Mouse (Mus musculus): ENCODE results near the gene Npas3. TPM values are rescaled to one million over a fixed set of nuclear protein-coding genes. Genes with fewer than 3 reads are reported as not detected.

Gene Npas3
- polyA plus RNA-seq, 1 experiment from 2014 or later: 25.0 TPM

GRCm38 (mm10) chr12:54046824-54047223 lies 798.3 kb downstream of the Npas3 start:
- Histone ChIP-seq H3K9me3 (no peaks in the 10 kb centered on the region), H3K4me2 (no peak overlapping the region), H3K27me3 (no peaks in the 10 kb centered on the region), H3K4me1 (replicated peaks) (peaks cover 32% of the 10 kb centered on the region), H3K27ac (no peak overlapping the region), H3K4me3 (no peak overlapping the region), H3K36me3 (no peaks in the 10 kb centered on the region), H3K9ac (no peak overlapping the region)
- no peak for ATAC-seq (ENCODE audit: low FRiP score)
- 47% methylated on average over 6 of the region's 6 CpGs for WGBS

GRCm38 (mm10) chr12:54048126-54048525 lies 799.6 kb downstream of the Npas3 start:
- Histone ChIP-seq H3K27me3 (no peaks in the 10 kb centered on the region), H3K4me1 (replicated peaks) (peaks cover 41% of the 10 kb centered on the region), H3K9me3 (no peaks in the 10 kb centered on the region), H3K4me3 (no peak overlapping the region), H3K36me3 (no peaks in the 10 kb centered on the region), H3K4me2 (no peak overlapping the region), H3K9ac (no peak overlapping the region), H3K27ac (no peak overlapping the region)
- WGBS: 71% methylated on average over 5 of the region's 5 CpGs
- no peak for ATAC-seq (ENCODE audit: low FRiP score)

DNA sequence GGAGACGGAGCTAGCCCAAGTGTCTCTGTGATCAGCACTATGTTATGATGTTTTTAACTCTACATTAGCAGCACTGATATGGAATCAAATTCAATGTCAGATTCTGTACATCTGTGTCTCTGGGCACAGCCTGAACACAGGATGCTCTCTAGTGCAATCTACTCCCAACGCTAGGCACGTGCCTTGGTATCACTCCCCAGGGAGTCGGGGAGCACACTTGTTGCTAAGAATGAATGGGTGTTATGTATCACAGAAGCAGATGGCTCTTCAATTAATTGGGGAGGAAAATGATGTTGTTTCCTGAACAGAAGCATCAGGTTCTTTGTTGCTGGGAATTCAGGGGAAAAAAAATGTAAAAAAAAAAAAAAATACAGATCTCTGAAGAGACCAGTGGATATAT lies 801.4 kb downstream of the Npas3 start:
- Histone ChIP-seq H3K9ac (no peak overlapping the region), H3K4me2 (no peak overlapping the region), H3K9me3 (no peaks in the 10 kb centered on the region), H3K27me3 (no peaks in the 10 kb centered on the region), H3K4me3 (no peak overlapping the region), H3K27ac (no peak overlapping the region), H3K36me3 (no peaks in the 10 kb centered on the region), H3K4me1 (replicated peaks) (peaks cover 30% of the 10 kb centered on the region)
- no peak for ATAC-seq (ENCODE audit: low FRiP score)
- 67% methylated on average over 4 of the region's 4 CpGs for WGBS

- H3K27ac ChIP-seq: peak overlapping the region; percentile 78
- no peak overlapping the region for H3K4me2 ChIP-seq
- ATAC-seq (ENCODE audit: low FRiP score): peak; percentile 61
- H3K9ac ChIP-seq: no peak overlapping the region
- 13% methylated on average over 3 of the region's 3 CpGs for WGBS
- no peaks in the 10 kb centered on the region for H3K27me3 ChIP-seq
- H3K36me3 ChIP-seq: no peaks in the 10 kb centered on the region
- no peak overlapping the region for H3K4me3 ChIP-seq
- peaks cover 21% of the 10 kb centered on the region for H3K4me1 ChIP-seq (replicated peaks)
- H3K9me3 ChIP-seq: no peaks in the 10 kb centered on the region
These were observed 804.5 kb downstream of the Npas3 start for GRCm38 (mm10) chr12:54052939-54053338.

GRCm38 (mm10) chr12:54053598-54053997 lies 805.1 kb downstream of the Npas3 start:
- H3K9me3 ChIP-seq: no peaks in the 10 kb centered on the region
- H3K4me2 ChIP-seq: no peak overlapping the region
- no peaks in the 10 kb centered on the region for H3K36me3 ChIP-seq
- no peaks in the 10 kb centered on the region for H3K27me3 ChIP-seq
- no peak overlapping the region for H3K9ac ChIP-seq
- H3K27ac ChIP-seq: peak overlapping the region; percentile 78
- no peak for ATAC-seq (ENCODE audit: low FRiP score)
- peaks cover 20% of the 10 kb centered on the region for H3K4me1 ChIP-seq (replicated peaks)
- no peak overlapping the region for H3K4me3 ChIP-seq
- 72% methylated on average over 6 of the region's 6 CpGs for WGBS

GRCm38 (mm10) chr12:54060732-54061131 lies 812.3 kb downstream of the Npas3 start:
- Histone ChIP-seq H3K4me1 (replicated peaks) (peaks cover 32% of the 10 kb centered on the region), H3K36me3 (no peaks in the 10 kb centered on the region), H3K9ac (no peak overlapping the region), H3K27ac (no peak overlapping the region), H3K9me3 (no peaks in the 10 kb centered on the region), H3K4me2 (no peak overlapping the region), H3K4me3 (no peak overlapping the region), H3K27me3 (no peaks in the 10 kb centered on the region)
- peak; percentile 78 for ATAC-seq (ENCODE audit: low FRiP score)
- WGBS: 11% methylated on average over 8 of the region's 8 CpGs

DNA sequence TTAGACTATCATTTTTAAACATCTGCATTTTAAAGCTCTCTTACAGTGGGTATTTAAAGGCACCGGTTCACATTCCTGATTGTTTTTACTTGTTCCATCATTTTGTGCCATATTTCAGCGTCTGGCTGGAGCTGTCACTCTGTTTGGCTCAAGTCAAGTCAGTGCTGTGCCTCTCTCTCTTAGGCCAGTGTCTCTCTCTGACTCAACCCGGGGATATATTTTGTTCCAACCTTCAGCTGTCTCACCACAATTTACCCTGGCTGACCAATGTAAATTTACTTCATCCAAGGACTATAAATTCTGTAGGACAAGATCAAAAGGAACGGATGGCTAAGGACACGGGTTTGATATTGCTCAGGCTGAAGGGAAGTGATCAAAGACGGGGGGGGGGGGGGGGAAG lies 812.7 kb downstream of the Npas3 start:
- ATAC-seq (ENCODE audit: low FRiP score): no peak
- no peak overlapping the region for H3K4me2 ChIP-seq
- H3K4me3 ChIP-seq: no peak overlapping the region
- H3K27ac ChIP-seq: peak overlapping the region; percentile 53; the same call in 1 of the 2 replicates
- H3K36me3 ChIP-seq: no peaks in the 10 kb centered on the region
- no peaks in the 10 kb centered on the region for H3K27me3 ChIP-seq
- no peaks in the 10 kb centered on the region for H3K9me3 ChIP-seq
- peaks cover 32% of the 10 kb centered on the region for H3K4me1 ChIP-seq (replicated peaks)
- 65% methylated on average over 6 of the region's 6 CpGs for WGBS
- no peak overlapping the region for H3K9ac ChIP-seq

- Histone ChIP-seq H3K27ac (no peak overlapping the region), H3K27me3 (peaks cover 31% of the 10 kb centered on the region), H3K36me3 (peaks cover 5% of the 10 kb centered on the region; the same call in 1 of the 2 replicates), H3K4me3 (no peak overlapping the region), H3K4me1 (replicated peaks) (peaks cover 42% of the 10 kb centered on the region), H3K9me3 (no peaks in the 10 kb centered on the region), H3K4me2 (no peak overlapping the region), H3K9ac (no peak overlapping the region)
- whole genome bisulfite sequencing: 76% methylated on average over 16 of the region's 16 CpGs
- ATAC-seq (ENCODE audit: low FRiP score): no peak
These were observed 816.5 kb downstream of the Npas3 start for GRCm38 (mm10) chr12:54064986-54065385.

- no peak overlapping the region for H3K4me3 ChIP-seq
- H3K4me2 ChIP-seq: no peak overlapping the region
- H3K27ac ChIP-seq: no peak overlapping the region
- no peaks in the 10 kb centered on the region for H3K9me3 ChIP-seq
- WGBS: 83% methylated on average over 11 of the region's 11 CpGs
- H3K9ac ChIP-seq: no peak overlapping the region
- H3K36me3 ChIP-seq: peaks cover 5% of the 10 kb centered on the region; the same call in 1 of the 2 replicates
- peaks cover 36% of the 10 kb centered on the region for H3K4me1 ChIP-seq (replicated peaks)
- peaks cover 31% of the 10 kb centered on the region for H3K27me3 ChIP-seq
- no peak for ATAC-seq (ENCODE audit: low FRiP score)
These were observed 817.1 kb downstream of the Npas3 start for GRCm38 (mm10) chr12:54065607-54066006.

- ATAC-seq (ENCODE audit: low FRiP score): no peak
- Histone ChIP-seq H3K27ac (no peak overlapping the region), H3K9ac (peak overlapping the region; percentile 63; the same call in 1 of the 2 replicates), H3K4me1 (replicated peaks) (peaks cover 27% of the 10 kb centered on the region), H3K27me3 (peaks cover 31% of the 10 kb centered on the region), H3K4me3 (peak overlapping the region; percentile 40), H3K36me3 (peaks cover 5% of the 10 kb centered on the region; the same call in 1 of the 2 replicates), H3K9me3 (no peaks in the 10 kb centered on the region), H3K4me2 (peak overlapping the region; percentile 64)
- 33% methylated on average over 14 of the region's 14 CpGs for WGBS
These were observed 818.9 kb downstream of the Npas3 start for GRCm38 (mm10) chr12:54067419-54067818.

DNA sequence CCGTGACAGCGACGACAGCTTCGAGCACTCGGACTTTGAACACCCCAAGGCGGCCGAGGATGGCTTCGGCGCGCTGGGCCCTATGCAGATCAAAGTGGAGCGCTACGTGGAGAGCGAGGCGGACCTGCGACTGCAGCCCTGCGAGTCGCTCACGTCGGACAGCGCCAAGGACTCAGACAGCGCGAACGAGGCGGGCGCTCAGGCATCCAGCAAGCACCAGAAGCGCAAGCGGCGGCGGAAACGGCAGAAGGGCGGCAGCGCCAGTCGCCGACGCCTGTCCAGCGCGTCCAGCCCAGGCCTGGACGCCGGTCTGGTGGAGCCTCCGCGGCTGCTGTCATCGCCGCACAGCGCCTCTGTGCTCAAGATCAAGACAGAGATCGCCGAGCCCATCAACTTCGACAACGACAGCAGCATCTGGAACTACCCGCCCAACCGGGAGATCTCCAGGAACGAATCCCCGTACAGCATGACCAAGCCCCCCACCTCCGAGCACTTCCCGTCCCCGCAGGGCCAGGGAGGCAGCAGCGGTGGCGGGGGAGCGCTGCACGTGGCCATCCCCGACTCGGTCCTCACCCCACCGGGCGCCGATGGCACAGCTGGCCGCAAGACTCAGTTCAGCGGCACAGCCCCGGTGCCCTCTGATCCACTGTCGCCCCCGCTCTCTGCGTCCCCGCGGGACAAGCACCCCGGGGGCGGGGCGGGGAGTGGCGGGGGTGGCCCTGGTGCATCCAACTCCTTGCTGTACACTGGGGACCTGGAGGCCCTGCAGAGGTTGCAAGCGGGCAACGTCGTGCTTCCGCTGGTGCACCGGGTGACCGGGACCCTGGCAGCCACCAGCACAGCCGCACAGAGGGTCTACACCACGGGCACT lies 819.6 kb downstream of the Npas3 start:
- peak; percentile 68 for ATAC-seq (ENCODE audit: low FRiP score)
- WGBS: 7% methylated on average over 84 of the region's 84 CpGs
- Histone ChIP-seq H3K27ac (no peak overlapping the region), H3K9ac (peak overlapping the region; percentile 63), H3K4me3 (peak overlapping the region; percentile 40), H3K27me3 (peaks cover 31% of the 10 kb centered on the region), H3K4me1 (replicated peaks) (peaks cover 27% of the 10 kb centered on the region), H3K9me3 (no peaks in the 10 kb centered on the region), H3K4me2 (peak overlapping the region; percentile 64), H3K36me3 (peaks cover 5% of the 10 kb centered on the region; the same call in 1 of the 2 replicates)

- Histone ChIP-seq H3K27ac (no peak overlapping the region), H3K9me3 (no peaks in the 10 kb centered on the region), H3K36me3 (peaks cover 5% of the 10 kb centered on the region; the same call in 1 of the 2 replicates), H3K4me1 (replicated peaks) (peaks cover 27% of the 10 kb centered on the region), H3K9ac (peak overlapping the region; percentile 63; the same call in 1 of the 2 replicates), H3K4me3 (peak overlapping the region; percentile 40), H3K4me2 (peak overlapping the region; percentile 64), H3K27me3 (peaks cover 31% of the 10 kb centered on the region)
- 71% methylated on average over 27 of the region's 27 CpGs for WGBS
- no peak; the same call in 1 of the 2 replicates for ATAC-seq (ENCODE audit: low FRiP score)
These were observed 820.3 kb downstream of the Npas3 start for GRCm38 (mm10) chr12:54068757-54069146.

DNA sequence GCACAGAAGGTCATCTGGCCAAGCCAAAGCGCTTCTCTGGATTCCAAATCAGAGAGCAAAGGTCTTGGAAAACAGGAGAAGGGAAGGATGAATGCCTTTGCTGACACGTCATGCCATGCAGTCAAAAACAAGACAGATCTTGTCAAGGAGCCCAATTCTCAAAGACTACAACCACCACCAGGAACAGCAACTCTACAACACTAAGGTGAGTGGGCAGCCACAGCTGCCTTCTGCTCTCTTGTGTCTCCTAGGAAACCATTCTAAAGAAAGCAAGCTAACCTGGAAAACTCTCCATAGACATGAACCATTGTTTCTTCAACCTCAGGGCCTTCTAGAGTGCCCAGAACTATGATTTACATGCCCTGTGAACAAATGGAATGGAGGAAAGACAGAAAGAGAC lies 825.5 kb downstream of the Npas3 start:
- Histone ChIP-seq H3K36me3 (no peaks in the 10 kb centered on the region), H3K9me3 (no peaks in the 10 kb centered on the region), H3K4me1 (replicated peaks) (no peaks in the 10 kb centered on the region), H3K9ac (no peak overlapping the region), H3K27me3 (peaks cover 3% of the 10 kb centered on the region), H3K4me2 (no peak overlapping the region), H3K4me3 (no peak overlapping the region), H3K27ac (no peak overlapping the region)
- WGBS: 90% methylated on average over 2 of the region's 2 CpGs
- ATAC-seq (ENCODE audit: low FRiP score): no peak
